Mouse (Mus musculus) CD4-positive, CD25-positive, alpha-beta regulatory T cell, adult 4 months (primary cell): ENCODE results near the gene Cnksr1. TPM values are rescaled to one million over a fixed set of nuclear protein-coding genes. Genes with fewer than 3 reads are reported as not detected.

Experiments used
- ATAC-seq: one replicate; pipeline ENCODE4 v1.8.0; 2017
- polyA plus RNA-seq, 2 experiments: library from polyadenylated mRNA; unstranded; fragments of 100-300 nt; shearing (Covaris generic); gene quantifications; one replicate each; pipeline ENCODE4 v1.2.1; 2017

Gene Cnksr1
- polyA plus RNA-seq, 2 experiments from 2014 or later: not detected

DNA sequence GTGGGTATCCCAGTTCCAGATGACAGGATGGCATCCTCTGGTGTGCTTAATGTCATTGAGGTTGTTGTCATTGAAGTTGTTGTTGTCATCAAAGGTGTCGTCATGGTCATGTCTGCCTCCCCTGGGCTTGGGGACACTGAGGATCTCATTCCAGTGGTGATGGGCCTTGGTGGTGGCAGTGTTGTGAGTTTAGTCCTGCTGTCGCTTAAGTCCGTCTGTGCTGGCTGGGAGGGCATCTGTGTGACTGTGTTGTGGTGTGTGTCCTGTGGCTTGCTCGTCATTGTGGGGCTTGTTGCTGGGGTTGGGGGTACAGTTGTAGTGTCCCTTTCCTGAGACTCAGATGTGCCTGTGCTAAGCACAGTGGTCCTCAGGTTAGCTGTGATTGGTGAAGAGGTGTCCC is 35.3 kb downstream of the Cnksr1 start, which contains the start of gene Gm7534:
Gm7534 (minus strand) TSS at position 101 of the 400 bp plus-strand sequence.
- no peak for ATAC-seq

DNA sequence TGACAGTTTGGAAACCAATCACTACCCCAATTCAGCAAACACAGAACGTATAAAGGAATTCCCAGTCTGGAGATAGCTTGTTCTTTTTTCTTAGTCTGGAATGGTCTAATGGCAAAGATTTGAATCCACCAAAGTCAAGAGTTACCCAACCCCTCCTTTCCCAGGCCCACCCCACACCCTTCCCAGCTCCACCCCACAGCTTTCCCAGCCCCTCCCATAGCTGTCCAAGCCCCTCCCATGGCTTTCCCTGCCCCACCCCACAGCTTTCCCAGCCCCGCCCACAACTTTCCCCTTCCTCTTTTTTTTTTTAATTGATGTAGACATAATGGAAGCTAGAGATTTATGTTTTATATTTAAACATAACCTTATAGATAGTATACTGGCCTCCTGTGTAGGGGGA is 38.8 kb downstream of the Cnksr1 start:
- no peak for ATAC-seq

DNA sequence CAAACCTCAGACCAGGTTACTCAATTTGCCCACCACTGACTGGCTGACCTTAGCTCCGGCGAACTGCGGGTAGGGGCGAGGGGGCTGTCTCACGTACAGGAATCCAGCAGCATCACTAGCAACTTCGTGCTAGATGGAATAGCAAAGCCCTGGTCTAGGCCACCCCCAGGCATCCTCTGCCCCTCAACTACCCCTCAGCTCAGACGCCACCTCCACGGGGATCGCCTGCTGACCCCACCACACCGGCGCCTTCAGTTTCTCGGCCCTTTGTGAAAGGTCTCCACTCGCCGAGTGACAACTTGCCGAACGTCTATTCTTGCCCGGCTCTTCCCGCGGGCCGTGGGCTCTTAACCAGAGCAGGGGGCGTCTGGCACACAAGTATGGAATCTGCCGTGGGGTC is 51.9 kb downstream of the Cnksr1 start:
- ATAC-seq: no peak

DNA sequence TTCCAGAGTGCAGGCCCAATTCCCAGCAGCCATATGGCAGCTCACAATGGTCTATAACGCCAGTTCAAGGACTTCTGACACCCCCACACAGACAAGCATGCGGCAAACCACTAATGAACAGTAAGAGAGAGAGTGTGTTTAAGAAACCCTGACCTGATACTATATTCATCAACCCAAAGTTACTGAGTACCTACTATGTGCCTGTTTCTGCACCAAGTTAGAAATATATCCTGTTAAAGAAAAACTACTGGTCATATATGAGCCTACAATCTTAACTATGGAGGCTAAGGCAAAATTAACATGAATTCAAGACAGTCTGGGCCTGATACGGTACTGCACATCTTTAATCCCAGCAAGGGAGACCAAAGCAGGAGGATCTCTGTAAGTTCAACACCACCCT is 52.6 kb downstream of the Cnksr1 start:
- ATAC-seq: no peak

DNA sequence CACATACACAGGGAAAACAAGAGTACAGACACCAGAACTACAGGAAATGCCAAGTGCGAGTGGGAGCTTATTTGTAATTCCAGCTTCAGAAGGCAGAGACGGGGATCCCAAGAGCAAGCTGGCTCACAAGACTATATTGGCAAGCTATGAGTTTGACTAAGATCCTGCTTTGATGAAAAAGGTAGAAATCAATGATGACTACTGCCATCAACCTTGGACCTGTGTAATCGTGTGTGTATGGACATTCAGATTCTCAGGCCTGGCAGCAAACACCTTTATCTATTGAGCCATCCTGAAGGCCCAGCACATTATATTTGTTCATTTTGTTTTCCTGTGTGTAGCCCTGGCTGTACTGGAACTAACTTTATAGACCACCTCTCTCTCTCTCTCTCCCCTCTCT is 54.5 kb downstream of the Cnksr1 start:
- no peak for ATAC-seq

DNA sequence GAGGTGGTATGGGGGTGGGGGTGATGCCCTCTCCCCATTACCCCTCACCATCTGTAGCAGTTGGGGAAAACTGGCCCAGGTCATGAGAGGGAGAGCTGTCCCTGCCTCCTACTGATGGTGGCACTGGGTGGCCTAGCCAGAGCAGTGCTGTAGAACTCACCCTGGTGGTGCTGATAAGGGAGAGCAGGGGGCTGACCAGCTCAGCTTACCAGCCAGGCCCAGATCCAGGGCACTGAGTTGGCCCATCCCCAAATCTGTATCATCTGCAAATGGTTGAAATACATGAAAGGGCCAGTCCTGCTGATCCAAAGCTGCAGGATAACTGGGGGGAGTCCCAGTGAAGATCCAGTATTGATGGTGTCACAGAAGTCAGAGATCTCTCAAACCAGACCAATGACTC is 56.4 kb downstream of the Cnksr1 start:
- ATAC-seq: no peak

DNA sequence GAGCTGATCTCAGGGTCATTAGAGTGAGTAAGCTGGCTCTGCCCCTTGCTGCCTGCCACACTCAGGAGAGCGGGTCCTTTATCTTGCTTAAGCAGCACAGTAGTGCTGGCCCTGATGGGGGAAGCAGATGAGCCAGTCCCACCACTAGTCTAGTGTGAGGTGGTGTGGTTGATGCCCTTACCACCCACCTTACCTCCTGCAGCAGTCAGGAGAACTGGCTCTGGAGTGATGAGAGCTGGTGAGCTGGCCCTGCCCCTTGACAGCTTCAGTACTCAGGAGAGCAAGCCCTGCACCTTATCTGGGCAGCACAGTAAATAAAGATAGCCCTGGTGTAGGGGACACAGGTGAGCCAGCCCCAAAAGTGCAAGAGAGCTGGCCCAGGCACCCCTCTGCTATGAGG is 57.1 kb downstream of the Cnksr1 start:
- ATAC-seq: no peak

Other genes with a start within 250 kb of the Cnksr1 start
- 10 to 100 TPM; 23.5 to 24.3 TPM for gene Dhdds, start 237.5 kb downstream of the Cnksr1 start, polyA plus RNA-seq
- not detected for gene Lin28a, start 219.6 kb downstream of the Cnksr1 start, polyA plus RNA-seq
- gene Zfp683, start 184.6 kb downstream of the Cnksr1 start, polyA plus RNA-seq: 1 to 10 TPM in 1 of 2 experiments, under 1 TPM in 1; 0.85 to 1.3 TPM
- 10 to 100 TPM; 20.9 to 28.2 TPM for gene Crybg2, start 177.6 kb downstream of the Cnksr1 start, polyA plus RNA-seq
- gene Cd52, start 143.3 kb downstream of the Cnksr1 start, polyA plus RNA-seq: 1,000 to 10,000 TPM; 2,918 to 3,094 TPM
- gene Ubxn11, start 135.8 kb downstream of the Cnksr1 start, polyA plus RNA-seq: 10 to 100 TPM; 31.2 to 54.2 TPM
- gene Sh3bgrl3, start 109.6 kb downstream of the Cnksr1 start, polyA plus RNA-seq: 1,000 to 10,000 TPM in 1 of 2 experiments, 100 to 1,000 TPM in 1; 977 to 1,004 TPM
- gene Cep85, start 51.3 kb downstream of the Cnksr1 start, polyA plus RNA-seq: 100 to 1,000 TPM in 1 of 2 experiments, 10 to 100 TPM in 1; 72.5 to 166 TPM
- gene Gm7534, start 35.4 kb downstream of the Cnksr1 start, polyA plus RNA-seq: not detected
- gene Catsper4, start 11.0 kb downstream of the Cnksr1 start, polyA plus RNA-seq: not detected
- 1 to 10 TPM in 1 of 2 experiments, not detected in 1; 3.7 TPM for gene E130218I03Rik, start 5.3 kb upstream of the Cnksr1 start, polyA plus RNA-seq
- 1 to 10 TPM; 4.3 to 6.8 TPM for gene Zfp593, start 7.2 kb upstream of the Cnksr1 start, polyA plus RNA-seq
- not detected for gene Gm30191, start 8.5 kb upstream of the Cnksr1 start, polyA plus RNA-seq
- gene Grrp1, start 15.7 kb upstream of the Cnksr1 start, polyA plus RNA-seq: not detected
- 10 to 100 TPM; 20.7 to 24.2 TPM for gene Pdik1l, start 49.5 kb upstream of the Cnksr1 start, polyA plus RNA-seq
- gene Trim63, start 76.7 kb upstream of the Cnksr1 start, polyA plus RNA-seq: not detected
- gene Slc30a2, start 104.8 kb upstream of the Cnksr1 start, polyA plus RNA-seq: under 1 TPM; 0.19 TPM
- gene Extl1, start 145.5 kb upstream of the Cnksr1 start, polyA plus RNA-seq: 1 to 10 TPM; 2.2 to 2.3 TPM
- gene Pafah2, start 157.9 kb upstream of the Cnksr1 start, polyA plus RNA-seq: 1 to 10 TPM in 1 of 2 experiments, under 1 TPM in 1; 0.30 to 2.4 TPM
- gene Stmn1, start 229.9 kb upstream of the Cnksr1 start, polyA plus RNA-seq: 100 to 1,000 TPM in 1 of 2 experiments, 10 to 100 TPM in 1; 80.7 to 125 TPM